Mouse (Mus musculus) embryonic fibroblast, embryonic 13.5 days (primary cell): ENCODE data around the gene Nav2.

Experiments used
- CTCF ChIP-seq: IDR thresholded peaks from 2 replicates; pipeline ENCODE4 v1.5.1; 2011; ENCODE audit warnings: mild to moderate bottlenecking, control low read depth, low read length, moderate library complexity, borderline replicate concordance; ENCODE audit not compliant: insufficient read depth
- POLR2A ChIP-seq: IDR thresholded peaks from 2 replicates; pipeline ENCODE4 v1.6.1; 2011; ENCODE audit warnings: low read depth, mild to moderate bottlenecking, control low read depth, low read length, moderate library complexity

GRCm38 (mm10) chr7:49522411-49523114, 614.0 kb downstream of the Nav2 start:
- TF ChIP-seq POLR2A = no peak
- no peak for TF ChIP-seq CTCF
